Mouse (Mus musculus) T-cell, adult 2 months (primary cell): ENCODE results near the gene Ippk.

Source experiments
- DNase-seq: peaks from one replicate; pipeline ENCODE4 v3.0.0; 2022; ENCODE audit warnings: low spot score

Gene Ippk

GRCm38 (mm10) chr13:49420754-49421605, at the start of gene Ippk:
Ippk (plus strand) TSS chr13:49421249.
- DNase-seq: peak; percentile 97

- DNase-seq: peak; percentile 61
Observed at GRCm38 (mm10) chr13:49371428-49371899, 49.6 kb upstream of the Ippk start.

- DNase-seq: no peak
Observed at GRCm38 (mm10) chr13:49372370-49373060, 48.5 kb upstream of the Ippk start.

- DNase-seq: no peak
Observed at GRCm38 (mm10) chr13:49374304-49374703, 46.7 kb upstream of the Ippk start.

GRCm38 (mm10) chr13:49374730-49375129, 46.3 kb upstream of the Ippk start:
- DNase-seq: no peak

GRCm38 (mm10) chr13:49377608-49378007, 43.4 kb upstream of the Ippk start:
- no peak for DNase-seq

GRCm38 (mm10) chr13:49379301-49379700, 41.7 kb upstream of the Ippk start:
- DNase-seq: no peak

- peak; percentile 71 for DNase-seq
Observed at GRCm38 (mm10) chr13:49381230-49381629, 39.8 kb upstream of the Ippk start.

- no peak for DNase-seq
Observed at GRCm38 (mm10) chr13:49382997-49383396, 38.1 kb upstream of the Ippk start.

- DNase-seq: no peak
Observed at GRCm38 (mm10) chr13:49384751-49385463, 36.1 kb upstream of the Ippk start.

GRCm38 (mm10) chr13:49391374-49391773, 29.7 kb upstream of the Ippk start:
- DNase-seq: peak; percentile 16

- DNase-seq: no peak
Observed at GRCm38 (mm10) chr13:49393579-49393978, 27.5 kb upstream of the Ippk start.

- no peak for DNase-seq
Observed at GRCm38 (mm10) chr13:49394886-49395447, 26.1 kb upstream of the Ippk start.

- no peak for DNase-seq
Observed at GRCm38 (mm10) chr13:49396798-49397197, 24.3 kb upstream of the Ippk start.

- no peak for DNase-seq
Observed at GRCm38 (mm10) chr13:49398191-49398590, 22.9 kb upstream of the Ippk start.

- DNase-seq: no peak
Observed at GRCm38 (mm10) chr13:49400139-49400538, 20.9 kb upstream of the Ippk start.

GRCm38 (mm10) chr13:49402628-49403027, 18.4 kb upstream of the Ippk start:
- DNase-seq: no peak

- DNase-seq: no peak
Observed at GRCm38 (mm10) chr13:49407795-49408194, 13.3 kb upstream of the Ippk start.

GRCm38 (mm10) chr13:49421606-49421917, 513 bp downstream of the Ippk start:
- DNase-seq: no peak

GRCm38 (mm10) chr13:49421959-49422358, 910 bp downstream of the Ippk start:
- no peak for DNase-seq

GRCm38 (mm10) chr13:49426736-49427135, 5.7 kb downstream of the Ippk start:
- no peak for DNase-seq

GRCm38 (mm10) chr13:49428042-49428675, 7.1 kb downstream of the Ippk start:
- peak; percentile 21 for DNase-seq
